Mouse (Mus musculus) layer of hippocampus, adult 6 months (tissue): Measurements from ENCODE around the gene Mrpl21. TPM values are rescaled to one million over a fixed set of nuclear protein-coding genes. Genes with fewer than 3 reads are reported as not detected.

Source experiments
- long read RNA-seq, 2 experiments: library from polyadenylated mRNA; unstranded; transcript quantifications; one replicate each; pipeline ENCODE4 v2.0.0; 2019 to 2020
- microRNA-seq: library from miRNA; unstranded; fragments of <30 nt; microRNA quantifications from one replicate; pipeline ENCODE4 v1.2.0, GENCODE M21; 2020
- polyA plus RNA-seq: library from polyadenylated mRNA; unstranded; fragments of <200 nt; fragmentation: Nextera tagmentation; gene quantifications from 2 replicates; pipeline ENCODE4 v1.2.3, GENCODE M21; 2021

Mrpl21 gene
- 113 and 128 TPM in 2 replicates for polyA plus RNA-seq
- long read RNA-seq, experiment 1, transcript Mrpl21-203 (6 exons, 674 nt): minor isoform, 20 of 67 reads
- long read RNA-seq, experiment 1, transcript Mrpl21-201 (7 exons, 802 nt): major isoform, 43 of 67 reads
- long read RNA-seq, experiment 1, partial matches to known transcripts: 2 of 67 reads
- long read RNA-seq, experiment 1, other reads (novel, unspliced or antisense): 1 of 67 reads
- long read RNA-seq, experiment 2, transcript Mrpl21-201 (7 exons, 802 nt): major isoform, 11 of 26 reads
- long read RNA-seq, experiment 2, transcript Mrpl21-206 (2 exons, 678 nt): minor isoform, 8 of 26 reads
- long read RNA-seq, experiment 2, partial matches to known transcripts: 2 of 26 reads
- long read RNA-seq, experiment 2, other reads (novel, unspliced or antisense): 2 of 26 reads

GRCm38 (mm10) chr19:3282572-3283467 is at the start of gene Mrpl21, which contains the start of gene Ighmbp2:
TSS of gene Mrpl21 (plus strand) at chr19:3282901.
TSS of gene Ighmbp2 (minus strand) at chr19:3283017.

DNA sequence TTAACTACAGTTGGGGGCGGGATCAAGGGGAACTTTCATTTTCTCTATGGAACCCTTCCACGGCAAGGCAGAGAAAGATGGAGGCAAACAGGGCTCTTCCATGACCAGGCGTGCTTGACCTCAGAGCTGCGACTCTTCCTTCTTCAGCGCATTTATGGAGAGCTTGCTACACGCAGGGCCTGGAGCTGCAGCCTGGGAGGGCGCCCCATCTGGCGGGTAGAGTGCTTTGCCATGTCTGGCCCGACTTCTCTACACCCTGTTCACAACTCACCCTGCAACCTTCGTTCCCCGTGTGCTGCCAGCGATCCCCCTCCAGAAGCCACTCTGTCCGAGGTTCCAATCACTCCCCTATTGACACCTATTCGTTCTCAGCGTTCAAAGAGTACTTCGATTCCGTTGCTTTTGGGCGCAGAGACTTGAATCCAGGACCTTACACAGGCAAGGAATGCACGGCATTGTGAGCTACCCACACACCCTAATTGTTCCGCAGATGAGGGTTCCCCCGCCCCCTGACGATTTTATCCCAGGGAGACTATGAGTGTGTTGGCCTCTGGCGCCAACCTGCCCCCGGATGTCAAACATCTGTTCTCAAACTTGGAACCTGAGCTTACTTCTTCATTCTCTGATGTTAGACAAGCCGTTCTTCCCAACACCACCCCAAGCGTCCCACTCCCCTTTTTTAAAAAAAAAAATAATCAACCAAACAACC is 39.7 kb downstream of the Mrpl21 start, which contains the start of gene Cpt1a:
TSS of gene Cpt1a (plus strand) at position 74 of the 709 bp plus-strand sequence.

Small RNA genes within 50 kb of the gene (microRNA-seq; reads per million reads assigned to microRNA genes)
- 0.86 reads per million for gene Mir6984

Other genes starting within 250 kb of the Mrpl21 start
- gene Ighmbp2, start 116 bp downstream of the Mrpl21 start, polyA plus RNA-seq: 4.1 and 4.4 TPM in 2 replicates
- 8.9 and 11.1 TPM in 2 replicates for gene Cpt1a, start 39.4 kb downstream of the Mrpl21 start, polyA plus RNA-seq
- gene Tesmin, start 106.0 kb downstream of the Mrpl21 start, polyA plus RNA-seq: not detected in 2 replicates
- gene Gal, start 131.6 kb downstream of the Mrpl21 start, polyA plus RNA-seq: 2.6 and 2.9 TPM in 2 replicates